Mouse (Mus musculus): ENCODE data around the gene Gpr35.

Gpr35 gene

DNA sequence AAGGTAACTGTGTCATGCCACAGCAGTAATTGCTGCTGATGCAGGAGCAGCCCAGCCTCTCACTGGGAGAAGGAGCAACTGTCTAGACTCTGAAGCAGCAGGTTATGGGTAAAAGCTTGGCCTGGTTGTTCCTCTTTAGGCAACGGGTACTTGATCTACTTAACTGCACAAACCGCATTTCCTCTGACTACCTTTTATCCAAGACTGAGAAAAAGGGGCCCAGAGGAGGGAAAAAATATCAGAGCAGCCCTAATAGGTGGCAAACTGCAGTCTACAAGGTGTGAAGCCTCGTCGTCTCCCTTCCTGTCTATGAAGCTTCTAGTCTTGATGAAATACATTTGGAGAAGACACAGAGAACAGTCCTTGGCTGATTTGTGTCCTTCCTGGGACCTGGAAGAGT, 17.1 kb upstream of the Gpr35 start:
- DNase-seq (ENCODE audit: low spot score in 2 of 2): no peak

DNA sequence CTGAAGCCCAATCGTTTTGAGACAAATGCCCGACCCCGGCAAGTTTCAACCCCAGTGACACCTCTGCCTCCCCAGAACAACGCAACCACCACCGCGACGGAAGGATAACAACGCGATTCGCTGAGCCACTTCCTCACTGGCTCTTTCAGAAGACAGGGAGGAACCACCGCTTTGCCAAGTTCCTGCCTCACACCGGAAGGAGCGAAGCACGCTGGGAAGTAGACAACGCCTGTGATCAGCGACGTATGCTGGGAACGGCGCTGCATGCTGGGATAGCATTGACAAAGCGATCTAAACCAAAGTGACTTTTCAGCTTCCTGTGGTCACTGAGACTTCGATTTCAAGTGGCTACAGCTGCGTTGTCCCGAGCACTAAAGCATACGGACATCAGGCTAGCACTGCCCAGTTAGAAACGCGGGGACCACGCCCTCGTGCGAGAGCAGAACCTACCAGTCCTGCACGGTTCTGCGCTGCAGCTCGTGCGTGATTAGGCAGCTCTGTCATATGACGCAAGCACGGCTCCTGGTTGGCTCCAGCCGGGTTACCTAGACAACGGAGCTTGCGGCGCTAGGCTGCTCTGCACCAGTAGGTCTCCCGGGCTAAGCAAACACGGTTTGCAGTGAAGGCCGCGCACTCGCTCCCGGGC, 16.4 kb upstream of the Gpr35 start, which contains the start of gene Capn10:
Capn10 (plus strand) TSS at position 195 of the 646 bp plus-strand sequence.
- peak; percentile 96 to 98 for DNase-seq (ENCODE audit: low spot score in 2 of 2)

DNA sequence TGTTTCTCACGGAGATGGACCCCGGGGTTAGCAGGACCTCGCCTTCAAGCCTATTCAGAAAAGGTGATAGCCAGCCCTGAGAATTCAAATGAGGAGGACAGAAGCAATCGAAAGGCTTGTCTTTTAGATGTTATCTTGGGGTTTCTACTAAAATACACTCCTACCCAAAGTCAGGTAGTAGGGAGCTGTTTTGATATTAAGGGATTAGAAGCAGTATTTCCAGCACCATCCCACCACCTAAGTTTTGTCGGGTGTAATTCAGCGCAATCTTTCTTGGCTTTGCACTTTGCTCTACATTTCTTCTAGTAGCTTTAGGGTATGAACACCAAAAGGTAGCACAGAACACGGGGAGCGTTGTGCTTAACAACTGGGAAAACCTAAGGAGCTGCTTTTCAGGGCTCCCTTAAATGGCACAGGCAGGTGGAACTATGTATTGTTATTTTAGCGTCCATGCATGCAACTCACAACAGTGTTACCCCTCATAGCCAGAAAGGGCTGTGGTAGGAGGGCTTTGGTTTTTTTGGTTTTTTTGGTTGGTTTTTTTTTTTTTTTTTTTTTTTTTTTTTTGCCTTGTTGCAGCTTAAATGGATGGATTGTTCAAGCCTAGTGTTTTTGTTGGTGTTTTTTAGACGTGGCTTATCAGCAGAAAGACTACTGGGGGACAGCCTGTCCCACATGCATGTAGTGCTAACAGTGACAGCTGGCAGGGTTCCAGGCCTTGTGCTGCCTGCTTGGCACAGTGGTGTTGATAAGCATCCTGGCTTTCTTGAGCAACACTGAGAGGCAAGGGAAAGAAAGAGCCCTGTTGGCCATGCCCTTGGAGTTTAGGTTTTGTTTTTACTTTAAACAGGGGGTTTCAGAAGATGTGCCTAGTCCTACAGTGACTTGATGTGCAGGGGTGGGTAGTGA, 15.4 kb upstream of the Gpr35 start:
- peak; percentile 64 to 68 for DNase-seq (ENCODE audit: low spot score in 2 of 2)

- DNase-seq (ENCODE audit: low spot score in 2 of 2): no peak
These were observed 14.7 kb upstream of the Gpr35 start for GRCm38 (mm10) chr1:92935977-92936376.

- no peak for DNase-seq (ENCODE audit: low spot score in 2 of 2)
These were observed 14.2 kb upstream of the Gpr35 start for GRCm38 (mm10) chr1:92936467-92936866.

DNA sequence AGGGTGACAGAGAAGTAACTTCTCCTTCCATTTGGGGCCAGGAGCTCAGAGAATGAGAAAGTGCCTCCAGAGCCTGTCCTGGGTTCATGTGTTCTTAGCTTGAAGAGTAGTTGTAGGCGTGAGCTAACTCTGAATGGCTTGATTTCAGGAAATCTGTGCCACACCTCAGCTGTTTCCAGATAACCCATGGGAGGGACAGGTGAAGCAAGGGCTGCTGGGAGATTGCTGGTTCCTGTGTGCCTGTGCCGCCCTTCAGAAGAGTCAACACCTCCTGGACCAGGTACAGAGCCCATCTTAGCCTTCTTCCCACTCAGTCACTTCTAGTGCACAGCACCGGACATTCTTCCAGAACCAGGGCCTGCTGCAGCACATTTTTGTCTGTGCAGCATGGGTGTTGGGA, 12.9 kb upstream of the Gpr35 start:
- DNase-seq (ENCODE audit: low spot score in 2 of 2): no peak

- no peak for DNase-seq (ENCODE audit: low spot score in 2 of 2)
These were observed 10.9 kb upstream of the Gpr35 start for GRCm38 (mm10) chr1:92939746-92940145.

GRCm38 (mm10) chr1:92943219-92943989, 7.3 kb upstream of the Gpr35 start:
- DNase-seq (ENCODE audit: low spot score in 2 of 2): no peak

DNA sequence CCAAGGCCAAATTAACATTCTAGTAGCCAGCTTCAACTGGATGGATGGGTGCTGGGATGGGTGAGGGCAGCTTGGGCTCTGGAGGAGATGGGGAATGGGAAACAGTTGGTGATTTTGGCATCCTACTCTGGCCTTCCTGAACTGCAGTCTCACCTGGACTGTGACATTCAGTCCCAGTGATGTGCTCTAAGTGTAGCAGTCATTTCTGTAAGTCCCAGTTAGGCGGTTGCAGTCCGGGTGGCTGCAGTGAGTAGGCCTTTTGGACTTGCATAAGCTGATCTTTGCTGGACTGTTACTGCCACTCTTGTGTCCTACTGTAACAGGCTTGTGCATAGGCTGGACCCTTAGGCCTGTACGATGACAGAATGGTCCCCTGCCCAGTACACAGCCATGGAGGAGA, 2.7 kb upstream of the Gpr35 start:
- peak in 1 of 2 experiments; percentile 18 for DNase-seq (ENCODE audit: low spot score in 2 of 2)

DNA sequence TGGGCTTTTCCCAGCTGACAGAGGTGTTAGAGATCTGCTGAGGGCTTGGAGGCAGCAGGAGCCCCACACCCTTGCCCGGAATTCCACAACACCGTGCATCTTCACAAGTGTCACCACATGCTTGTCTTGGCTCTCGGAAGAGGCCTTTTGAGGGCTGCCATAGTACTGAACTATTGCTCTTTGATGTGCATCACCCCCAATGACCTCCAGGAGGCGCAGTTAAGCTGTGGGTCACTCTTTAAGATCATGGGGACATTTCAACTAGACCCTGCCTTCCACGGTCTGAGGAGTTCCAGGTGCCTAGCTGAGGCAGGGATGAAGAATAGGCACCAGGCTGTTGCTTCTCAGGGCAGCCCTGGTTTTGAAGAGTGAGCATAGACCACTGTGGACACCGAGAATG, 1.2 kb upstream of the Gpr35 start:
- peak; percentile 21 to 23 for DNase-seq (ENCODE audit: low spot score in 2 of 2)

DNA sequence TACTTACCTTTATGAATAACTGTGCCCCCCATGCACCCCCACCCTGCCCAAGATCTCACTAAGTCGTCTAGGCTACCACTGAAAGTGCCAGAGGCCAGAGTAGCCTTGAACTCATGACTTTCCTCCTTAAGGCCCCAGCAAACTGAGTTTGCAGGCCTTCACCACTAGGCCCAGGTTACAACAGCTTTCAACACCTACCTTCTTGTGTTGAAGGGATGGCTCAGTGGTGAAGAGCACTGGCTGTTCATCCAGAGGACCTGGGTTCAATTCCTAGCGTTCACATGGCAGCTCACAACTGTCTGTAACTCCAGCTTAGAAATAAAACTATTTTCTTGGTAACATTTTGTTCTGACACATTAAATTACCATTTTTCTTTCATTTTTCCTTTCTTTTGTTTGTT, 3.0 kb downstream of the Gpr35 start:
- DNase-seq (ENCODE audit: low spot score in 2 of 2): peak in 1 of 2 experiments; percentile 9

DNA sequence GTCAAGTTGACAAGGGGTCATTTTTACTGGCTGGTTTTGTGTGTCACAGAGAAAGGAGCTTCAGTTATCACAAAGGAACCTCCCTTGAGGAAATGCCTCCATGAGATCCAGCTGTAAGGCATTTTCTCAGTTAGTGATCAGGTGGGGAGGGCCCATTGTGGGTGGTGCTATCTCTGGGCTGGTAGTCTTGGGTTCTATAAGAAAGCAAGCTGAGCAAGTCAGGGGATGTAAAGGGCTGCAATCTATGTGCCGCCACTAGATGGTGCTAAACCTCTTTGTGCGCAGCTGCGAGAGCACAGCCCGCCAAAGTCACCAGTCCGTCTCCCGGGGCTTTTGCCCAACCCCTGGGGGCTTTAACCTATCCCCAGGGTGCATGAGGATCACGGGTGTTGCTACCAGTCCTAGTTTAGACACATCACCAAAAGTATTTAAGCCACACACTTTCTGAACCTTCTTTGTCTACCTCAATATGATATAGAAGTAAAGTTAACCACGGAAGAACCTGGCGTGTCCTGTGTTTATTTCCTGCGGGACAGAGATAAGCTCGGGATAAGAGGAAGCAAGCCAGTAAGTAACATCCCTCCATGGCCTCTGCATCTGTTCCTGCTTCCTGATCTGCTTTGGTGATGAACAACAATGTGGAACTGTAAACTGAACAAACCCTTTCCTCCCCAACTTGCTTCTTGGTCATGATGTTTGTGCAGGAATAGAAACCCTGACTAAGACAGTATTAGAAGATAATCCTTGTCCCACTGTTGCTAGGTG, 6.1 kb downstream of the Gpr35 start:
- DNase-seq (ENCODE audit: low spot score in 2 of 2): peak; percentile 72 to 78

DNA sequence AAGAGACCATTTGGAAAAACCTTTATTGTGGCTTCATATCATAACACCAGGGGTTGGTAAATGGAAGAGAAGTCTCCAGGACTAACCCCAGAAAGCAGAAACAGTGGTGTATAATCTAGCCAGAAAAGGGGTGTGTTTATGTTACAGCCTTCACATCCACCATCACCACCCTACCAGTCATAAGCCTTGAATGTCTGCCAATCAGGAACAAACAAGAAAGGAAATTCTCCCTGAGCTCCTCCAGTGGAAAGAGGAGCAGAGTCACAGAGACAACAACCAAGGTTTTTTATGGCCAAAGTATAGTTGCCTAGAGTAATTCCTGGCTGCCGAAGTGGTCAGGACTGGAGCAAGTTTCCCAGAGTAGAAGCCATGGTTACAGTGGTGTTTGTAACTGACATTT, 8.3 kb downstream of the Gpr35 start:
- DNase-seq (ENCODE audit: low spot score in 2 of 2): peak in 1 of 2 experiments; percentile 3

DNA sequence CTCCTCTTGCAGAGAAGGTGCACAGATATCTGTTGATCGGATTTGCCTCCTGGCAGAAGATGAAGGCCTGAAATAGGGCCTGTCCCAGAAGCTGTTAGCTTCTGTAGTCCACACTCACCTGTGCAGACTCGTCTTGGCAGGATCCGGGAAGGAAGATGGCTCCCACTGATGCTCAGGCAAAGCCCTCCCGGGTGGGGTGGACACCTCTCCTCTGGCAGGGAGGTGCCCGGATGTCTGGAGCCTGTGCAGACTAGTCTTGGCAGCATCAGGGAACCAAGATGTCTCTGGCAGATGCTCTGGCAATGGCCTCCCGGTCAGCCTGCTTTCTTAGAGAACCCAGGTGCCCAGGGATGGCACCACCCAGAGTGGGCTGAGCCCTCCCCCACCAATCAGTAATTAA, 20.1 kb downstream of the Gpr35 start:
- peak in 1 of 2 experiments; percentile 12 for DNase-seq (ENCODE audit: low spot score in 2 of 2)

DNA sequence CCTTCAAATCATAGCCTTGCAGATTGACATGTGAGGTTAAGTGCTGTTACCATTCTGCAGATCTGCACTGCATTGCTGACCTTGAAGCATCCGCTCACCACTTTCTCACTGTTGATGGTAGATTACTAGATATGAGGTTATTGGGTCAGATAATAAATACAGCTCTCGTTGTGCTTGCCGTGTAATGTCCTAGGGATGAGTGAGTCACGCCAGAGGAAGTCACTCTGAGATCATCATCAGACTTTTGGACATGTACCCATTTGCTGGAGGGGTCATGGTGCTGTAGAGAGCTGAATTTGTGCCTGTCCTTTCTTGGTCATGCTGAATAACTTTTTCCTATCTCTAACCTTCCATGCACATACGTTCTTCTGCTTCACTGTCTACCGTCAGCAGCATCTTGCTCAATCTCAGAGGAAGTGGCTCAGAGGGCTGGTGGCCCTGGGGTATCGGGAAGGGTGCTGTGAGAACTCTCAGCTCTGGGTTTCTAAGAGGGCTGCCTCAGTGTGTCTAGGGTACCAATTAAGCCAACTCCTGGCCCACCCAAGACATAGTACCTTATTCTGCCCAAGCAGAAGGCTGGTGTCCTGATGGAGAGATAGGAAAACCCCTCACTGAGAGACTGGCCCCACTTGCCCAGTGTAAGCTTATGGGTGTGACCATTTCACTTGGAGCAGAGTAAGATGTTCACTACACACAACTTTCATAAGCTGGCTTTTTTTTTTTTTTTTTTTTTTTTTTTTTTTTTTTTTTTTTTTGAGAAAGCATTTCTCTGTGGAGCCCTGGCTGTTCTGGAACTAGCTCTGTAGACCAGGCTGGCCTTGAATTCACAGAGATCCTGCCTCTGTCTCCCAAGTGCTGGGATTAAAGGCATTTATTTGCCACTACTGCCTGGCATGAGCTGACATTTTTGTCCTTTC, 21.5 kb downstream of the Gpr35 start:
- peak in 1 of 2 experiments; percentile 18 for DNase-seq (ENCODE audit: low spot score in 2 of 2)

- DNase-seq (ENCODE audit: low spot score in 2 of 2): peak; percentile 43 to 72
These were observed 22.2 kb downstream of the Gpr35 start for GRCm38 (mm10) chr1:92972854-92973253.

DNA sequence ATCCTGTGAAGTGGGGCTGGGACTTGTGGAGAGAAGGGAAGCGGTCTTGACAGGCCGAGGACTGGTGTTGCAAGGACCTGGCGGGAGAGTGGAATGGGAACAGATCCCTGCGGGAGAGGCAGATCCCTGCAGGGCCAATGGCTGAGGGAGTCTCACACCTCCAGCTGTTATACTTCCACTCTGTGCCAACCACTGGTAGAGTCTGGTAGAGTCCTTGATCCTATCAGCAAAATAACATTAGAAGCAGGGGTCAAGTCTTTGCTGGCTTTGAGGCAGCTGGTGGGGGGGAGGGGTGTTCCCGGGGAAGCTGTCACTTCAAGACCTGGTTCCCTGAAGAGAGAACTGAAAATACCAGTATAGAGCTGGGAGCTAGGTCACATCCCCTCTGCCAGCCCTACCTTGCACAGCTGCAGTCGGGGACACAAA, 25.5 kb downstream of the Gpr35 start:
- DNase-seq (ENCODE audit: low spot score in 2 of 2): peak in 1 of 2 experiments; percentile 20

- peak in 1 of 2 experiments; percentile 17 for DNase-seq (ENCODE audit: low spot score in 2 of 2)
These were observed 28.0 kb downstream of the Gpr35 start for GRCm38 (mm10) chr1:92978645-92979044.

DNA sequence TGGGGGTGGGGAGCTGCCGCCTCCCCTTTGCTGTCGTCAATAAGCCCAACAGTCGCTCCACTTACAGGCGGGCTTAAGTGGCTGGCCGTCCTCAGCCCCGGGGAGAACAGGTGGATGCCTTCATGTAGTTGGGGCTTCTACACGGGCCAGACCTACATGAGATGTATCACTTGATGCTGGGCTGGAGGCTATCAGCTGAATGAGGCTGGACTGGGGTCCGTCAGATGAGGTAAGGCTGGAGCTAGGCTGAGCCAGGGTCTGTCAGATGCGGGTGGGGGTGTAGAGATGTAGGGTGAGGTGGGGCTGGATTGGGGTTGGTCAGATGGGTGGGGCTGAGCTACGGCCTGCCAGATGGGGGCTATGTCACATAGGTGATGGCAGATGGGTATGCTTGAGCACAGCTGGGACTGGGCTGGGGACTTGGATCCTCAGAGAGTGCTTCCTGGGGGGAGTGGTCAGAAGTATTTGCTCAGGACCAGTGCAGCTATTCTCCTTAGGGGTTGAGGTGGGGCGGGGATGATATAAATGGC, 28.5 kb downstream of the Gpr35 start:
- peak in 1 of 2 experiments; percentile 15 for DNase-seq (ENCODE audit: low spot score in 2 of 2)

All from right cerebral cortex, postnatal 10 days (tissue).